Mouse (Mus musculus) frontal cortex, postnatal 36 days (tissue): ENCODE results near the gene Tex19.1.

Experiments used
- DNase-seq, 2 experiments: peaks; one replicate each; pipeline ENCODE4 v3.0.0; 2022; ENCODE audit warnings: low spot score in 2 of 2

Tex19.1 gene

DNA sequence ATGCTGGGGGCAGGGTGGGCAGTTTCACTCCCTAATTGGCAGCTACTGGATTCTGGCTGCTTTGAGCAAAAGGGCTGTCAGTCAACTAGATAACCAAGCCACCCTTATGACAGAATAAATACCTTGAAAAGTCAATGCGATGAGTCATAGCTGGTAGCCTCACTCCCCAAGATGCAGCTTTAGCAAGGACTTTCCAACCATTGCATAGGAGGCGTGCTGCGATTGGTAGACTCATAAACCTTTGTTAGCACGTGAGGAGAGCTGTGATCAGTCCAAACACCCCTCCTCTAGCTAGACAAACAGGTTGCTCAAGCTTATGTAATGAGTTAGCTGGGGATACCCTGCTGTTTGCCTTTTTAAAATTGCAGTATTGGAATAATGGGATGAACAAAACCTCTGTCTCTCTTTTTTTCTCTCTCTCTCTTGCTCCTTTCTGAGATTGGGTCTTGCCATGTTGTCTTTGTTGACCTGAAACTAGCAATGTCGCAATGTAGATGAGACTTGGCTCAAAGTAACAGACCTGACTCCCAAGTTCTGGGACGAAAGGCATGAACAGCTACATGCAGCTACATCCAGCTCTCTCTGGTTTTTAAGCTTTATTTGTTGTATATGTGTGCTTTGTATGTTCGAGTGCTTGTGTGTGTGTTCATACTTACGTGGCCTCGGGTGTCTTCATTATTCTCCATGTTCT, 2.5 kb upstream of the Tex19.1 start:
- no peak for DNase-seq

DNA sequence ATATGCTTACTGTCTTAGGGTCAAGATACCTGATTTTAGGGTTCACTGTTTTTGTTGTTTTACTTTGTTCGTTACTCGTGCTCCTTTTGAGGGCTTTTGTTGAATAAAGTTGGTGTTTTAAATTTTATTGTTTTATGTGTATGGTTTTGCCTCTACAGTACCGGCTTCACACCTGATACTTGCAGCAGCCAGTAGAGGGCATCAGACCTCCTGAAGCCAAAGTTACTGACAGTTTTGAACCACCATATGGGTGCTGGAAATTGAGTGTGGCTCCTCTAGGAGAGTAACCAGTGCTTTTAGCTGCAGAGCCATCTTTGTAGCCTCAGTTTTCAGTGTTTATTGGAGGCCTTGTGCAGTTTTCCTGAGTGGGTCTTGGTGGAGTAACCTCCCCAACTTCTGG, 2.2 kb downstream of the Tex19.1 start:
- no peak for DNase-seq

DNA sequence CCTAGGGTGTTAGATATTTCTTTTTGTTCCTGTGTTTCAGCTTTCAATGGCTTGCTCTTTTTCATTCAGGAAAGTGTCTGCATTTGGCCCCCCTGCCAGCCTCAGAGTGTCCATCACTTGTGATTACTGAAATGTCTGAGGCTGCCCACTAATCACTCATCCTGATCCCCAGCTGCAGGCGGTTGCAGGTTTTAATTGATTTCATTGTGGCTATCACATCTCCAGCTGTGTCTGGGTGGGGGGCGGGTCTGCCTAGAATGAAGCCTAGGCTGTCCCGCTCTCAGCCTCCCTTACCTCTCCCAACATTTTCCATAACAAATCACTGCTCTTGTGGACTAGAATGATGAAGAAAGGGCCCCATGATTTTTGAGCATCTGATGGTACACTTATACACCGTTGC, 8.3 kb downstream of the Tex19.1 start:
- no peak for DNase-seq

DNA sequence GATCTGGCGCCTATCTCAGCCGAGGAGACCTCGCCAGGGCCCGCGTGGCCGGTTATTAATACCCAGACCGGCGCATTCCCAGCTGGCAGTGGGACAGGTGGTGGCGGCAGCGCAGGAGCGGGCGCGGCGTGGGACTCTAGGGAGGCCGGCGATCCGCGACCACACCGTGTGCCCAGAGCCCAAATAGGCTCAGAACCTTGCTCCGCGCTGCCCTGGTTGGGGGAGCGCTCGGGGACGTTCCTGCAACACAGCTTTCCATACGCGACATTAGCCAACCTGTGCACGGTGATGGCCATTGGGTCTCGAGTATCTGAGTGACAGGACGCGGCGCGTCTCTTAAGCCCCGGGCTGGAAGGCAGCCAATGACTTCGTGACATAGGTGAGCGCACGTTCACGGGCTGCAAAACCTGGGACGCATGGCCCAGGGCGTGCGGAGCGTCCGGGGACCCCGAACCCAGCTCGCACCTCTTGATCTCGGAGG, 10.5 kb downstream of the Tex19.1 start:
- DNase-seq, result no peak

DNA sequence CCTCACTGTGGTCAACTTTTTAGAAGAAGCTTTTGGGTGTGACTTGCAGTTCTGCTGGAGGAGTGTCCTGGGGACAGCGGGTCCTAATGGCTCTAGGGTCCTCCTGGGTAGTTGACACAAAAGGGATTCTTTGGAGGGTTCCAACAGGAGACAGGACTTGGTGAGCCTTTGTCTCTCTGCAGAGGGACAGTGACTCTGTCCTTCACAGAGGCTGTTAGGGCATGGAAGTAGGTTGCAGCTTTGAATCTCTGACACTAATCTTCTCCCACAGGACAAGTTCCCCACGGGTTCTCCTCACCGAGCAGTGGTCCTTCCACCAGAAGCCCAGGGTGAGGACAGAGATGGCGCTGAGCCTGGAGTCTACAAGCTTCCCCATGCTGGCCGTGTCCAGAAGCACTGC, 14.0 kb downstream of the Tex19.1 start, which contains the start of gene Uts2r:
Gene Uts2r (plus strand): TSS at position 301 of the 400 bp plus-strand sequence.
- no peak for DNase-seq

DNA sequence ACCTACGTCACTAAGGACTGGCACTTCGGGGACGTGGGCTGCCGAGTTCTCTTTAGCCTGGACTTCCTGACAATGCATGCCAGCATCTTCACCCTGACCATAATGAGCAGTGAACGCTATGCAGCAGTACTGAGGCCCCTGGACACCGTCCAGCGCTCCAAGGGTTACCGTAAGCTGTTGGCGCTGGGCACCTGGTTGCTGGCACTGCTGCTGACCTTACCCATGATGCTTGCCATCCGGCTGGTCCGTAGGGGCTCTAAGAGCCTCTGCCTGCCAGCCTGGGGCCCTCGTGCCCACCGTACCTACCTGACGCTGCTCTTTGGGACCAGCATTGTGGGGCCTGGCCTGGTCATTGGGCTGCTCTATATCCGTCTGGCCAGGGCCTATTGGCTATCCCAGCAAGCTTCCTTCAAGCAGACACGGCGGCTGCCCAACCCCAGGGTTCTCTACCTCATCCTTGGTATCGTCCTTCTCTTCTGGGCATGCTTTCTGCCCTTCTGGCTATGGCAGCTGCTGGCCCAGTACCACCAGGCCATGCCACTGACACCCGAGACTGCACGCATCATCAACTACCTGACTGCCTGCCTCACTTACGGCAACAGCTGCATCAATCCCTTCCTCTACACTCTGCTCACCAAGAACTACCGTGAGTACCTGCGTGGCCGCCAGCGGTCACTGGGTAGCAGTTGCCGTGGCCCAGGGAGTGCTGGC, 14.8 kb downstream of the Tex19.1 start:
- no peak for DNase-seq

GRCm38 (mm10) chr11:121163751-121164150, 17.8 kb downstream of the Tex19.1 start:
- no peak for DNase-seq

DNA sequence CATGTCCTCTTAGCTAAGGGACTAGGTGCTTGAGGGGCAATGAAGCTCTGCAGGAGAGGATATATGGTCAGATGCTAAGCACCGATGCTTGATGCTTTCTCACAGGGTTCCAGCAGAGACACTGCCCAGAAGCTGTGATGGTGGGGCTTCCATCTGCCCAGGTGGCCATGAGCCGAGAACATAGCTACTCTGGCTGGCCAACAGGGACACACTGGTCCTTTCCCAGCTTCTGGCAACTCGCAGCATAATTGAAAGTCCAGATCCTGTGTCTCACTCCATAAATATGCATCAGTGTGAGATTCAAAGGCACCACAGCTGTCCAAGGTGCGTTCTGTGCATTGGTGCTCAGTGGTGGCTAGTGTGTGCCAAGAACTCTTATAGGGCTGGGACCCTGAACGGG, 27.3 kb downstream of the Tex19.1 start:
- DNase-seq, result no peak

DNA sequence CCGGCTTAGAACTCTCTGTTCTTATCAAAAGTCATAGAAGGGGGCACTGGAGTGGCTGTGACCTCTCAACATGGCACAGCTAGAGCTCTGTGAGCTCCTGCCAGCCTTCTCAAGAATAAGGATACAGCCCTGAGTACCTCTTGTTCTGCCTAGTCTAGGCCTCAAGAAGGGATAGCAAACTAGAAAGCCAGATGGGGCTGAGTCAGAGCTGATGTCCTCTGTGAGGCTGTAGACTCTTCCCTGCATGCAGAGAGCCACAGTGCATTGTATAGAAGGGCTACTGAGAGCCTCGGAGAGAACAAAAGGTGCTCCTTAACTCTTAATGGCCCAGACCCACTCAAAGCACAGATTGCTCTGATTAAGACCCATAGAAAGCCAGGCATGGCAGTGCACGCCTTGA, 28.3 kb downstream of the Tex19.1 start:
- no peak for DNase-seq

DNA sequence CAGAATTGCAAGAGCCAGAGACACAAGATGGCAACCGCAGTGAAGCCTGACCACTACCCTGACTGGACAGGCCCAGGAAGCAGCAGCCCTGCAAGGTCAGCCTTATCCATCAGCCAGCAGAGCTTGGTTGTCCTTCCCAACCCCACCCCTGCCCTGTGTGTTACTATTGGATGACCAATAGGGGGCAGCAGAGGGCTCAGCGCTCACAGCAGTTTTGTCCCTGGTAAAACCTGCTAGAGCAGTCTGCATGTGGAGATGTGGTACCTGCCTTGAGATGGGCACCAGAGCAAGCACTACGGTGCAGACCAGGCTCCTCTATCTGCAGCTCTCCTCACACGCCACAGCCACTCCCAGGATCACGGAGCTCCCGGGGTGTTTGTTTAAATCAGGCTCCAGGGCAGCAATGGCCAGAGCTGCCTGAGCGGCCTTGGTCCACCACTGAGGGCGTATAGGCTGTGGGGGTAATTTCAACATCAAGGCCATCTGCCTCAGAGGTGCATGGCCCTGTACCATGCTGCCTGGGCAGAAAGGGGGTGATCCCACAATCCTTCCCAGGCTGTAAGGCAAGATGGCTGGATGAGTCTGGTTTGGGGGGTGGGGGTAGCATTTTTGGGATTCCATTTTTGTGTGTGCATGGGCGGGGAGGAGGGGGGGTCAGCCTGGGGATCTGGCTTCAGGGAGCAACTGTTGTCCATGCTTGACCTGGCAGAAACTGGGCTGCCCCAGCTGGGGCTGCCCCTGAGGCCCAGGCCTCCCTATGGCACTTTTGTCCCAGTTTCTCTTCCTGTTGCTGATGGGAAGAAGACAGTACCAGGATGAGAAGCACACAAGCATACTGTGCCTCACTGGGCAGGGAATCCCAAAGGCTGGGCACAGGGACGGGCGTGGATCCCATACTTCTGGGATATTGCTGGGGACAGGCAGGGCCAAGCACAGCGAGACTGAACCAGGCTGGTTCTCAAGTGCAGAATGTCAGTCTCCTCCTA, 30.6 kb downstream of the Tex19.1 start:
- peak; percentile 18 to 24 for DNase-seq

DNA sequence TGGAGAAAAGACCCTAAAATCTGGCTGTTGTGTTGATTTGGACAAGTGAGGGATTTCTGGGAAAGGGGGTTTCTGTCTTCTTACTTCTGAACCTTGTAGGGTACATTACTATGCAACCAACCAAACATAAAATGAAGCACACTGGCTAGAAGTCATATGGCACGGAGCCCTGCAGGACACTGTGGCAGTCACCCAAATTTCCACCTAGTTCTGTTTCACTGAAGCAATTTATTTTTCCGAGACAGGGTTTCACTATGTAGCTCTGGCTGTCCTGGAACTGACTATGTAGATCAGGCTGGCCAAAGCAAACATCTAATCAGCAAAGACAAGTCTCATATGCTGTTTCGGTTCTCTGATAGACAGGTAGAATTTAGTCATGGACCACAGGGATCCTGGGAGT, 43.7 kb downstream of the Tex19.1 start:
- no peak for DNase-seq

GRCm38 (mm10) chr11:121192742-121193141, 46.8 kb downstream of the Tex19.1 start:
- DNase-seq, result no peak

- DNase-seq, result no peak
Measured at GRCm38 (mm10) chr11:121193415-121193814, 47.5 kb downstream of the Tex19.1 start.
